Mouse (Mus musculus) neural tube, embryonic 15.5 days (tissue): Measurements from ENCODE around the gene Rps18. TPM values are rescaled to one million over a fixed set of nuclear protein-coding genes. Genes with fewer than 3 reads are reported as not detected.

Experiments used
- ATAC-seq: fragments of 200-750 bp; cut with Nextera tagmentation; 2 replicates; pipeline ENCODE4 v1.8.0; 2017; ENCODE audit warnings: mild to moderate bottlenecking, moderate TSS enrichment, moderate library complexity; ENCODE audit not compliant: low FRiP score
- H3K27ac ChIP-seq: fragments of 300-500 bp; sonication (generic); replicated peaks from 2 replicates; pipeline ENCODE4 v1.5.1; 2015; ENCODE audit warnings: mild to moderate bottlenecking, inconsistent platforms
- H3K27me3 ChIP-seq: fragments of 300-500 bp; sonication (generic); replicated peaks from 2 replicates; pipeline ENCODE4 v1.6.1; 2015; ENCODE audit warnings: inconsistent platforms
- H3K36me3 ChIP-seq: fragments of 300-500 bp; sonication (generic); 2 replicates; pipeline ENCODE4 v1.6.1; 2015; ENCODE audit warnings: inconsistent platforms
- H3K4me1 ChIP-seq: fragments of 300-500 bp; sonication (generic); 2 replicates; pipeline ENCODE4 v1.6.1; 2015; ENCODE audit warnings: inconsistent platforms
- H3K4me2 ChIP-seq: fragments of 300-500 bp; sonication (generic); 2 replicates; pipeline ENCODE4 v1.6.1; 2015; ENCODE audit warnings: inconsistent platforms, mild to moderate bottlenecking, moderate library complexity
- H3K4me3 ChIP-seq: fragments of 300-500 bp; sonication (generic); replicated peaks from 2 replicates; pipeline ENCODE4 v1.5.1; 2015; ENCODE audit warnings: mild to moderate bottlenecking, inconsistent platforms
- H3K9ac ChIP-seq: fragments of 300-500 bp; sonication (generic); replicated peaks from 2 replicates; pipeline ENCODE4 v1.6.1; 2015; ENCODE audit warnings: mild to moderate bottlenecking, inconsistent platforms
- H3K9me3 ChIP-seq: fragments of 300-500 bp; sonication (generic); replicated peaks from 2 replicates; pipeline ENCODE4 v1.6.1; 2016; ENCODE audit warnings: inconsistent platforms
- WGBS: fragments of 180-500 bp; shearing (Covaris S2); methylation state at CpG from one replicate; pipeline ENCODE4 v1.1.7; 2015; ENCODE audit warnings: mixed read lengths; 5-methylcytosine and 5-hydroxymethylcytosine counted together
- polyA plus RNA-seq: library from polyadenylated mRNA; unstranded; fragments of >200 nt; fragmentation: Nextera tagmentation; extraction: Ambion mirVana; gene quantifications from 2 replicates; pipeline ENCODE4 v1.2.1, GENCODE M21; 2015

The Rps18 gene
- polyA plus RNA-seq, 1 experiment from 2014 or later = 778 TPM

GRCm38 (mm10) chr17:33916847-33917655 lies 38.8 kb downstream of the Rps18 start:
- peak overlapping the region; percentile 49; the same call in 1 of the 2 replicates for H3K9ac ChIP-seq
- WGBS = 75% methylated on average over 31 of the region's 31 CpGs
- peak overlapping the region; percentile 79 for H3K4me2 ChIP-seq
- ATAC-seq = no peak
- peaks cover 72% of the 10 kb centered on the region for H3K4me1 ChIP-seq
- no peak overlapping the region for H3K27ac ChIP-seq
- peak overlapping the region; percentile 54 for H3K4me3 ChIP-seq
- H3K9me3 ChIP-seq = no peaks in the 10 kb centered on the region
- peaks cover 33% of the 10 kb centered on the region for H3K36me3 ChIP-seq
- H3K27me3 ChIP-seq = no peaks in the 10 kb centered on the region

- Histone ChIP-seq H3K4me1 (peaks cover 78% of the 10 kb centered on the region), H3K27me3 (no peaks in the 10 kb centered on the region), H3K4me3 (peak overlapping the region; percentile 54), H3K27ac (peak overlapping the region; percentile 88), H3K36me3 (peaks cover 41% of the 10 kb centered on the region), H3K4me2 (peak overlapping the region; percentile 79), H3K9me3 (no peaks in the 10 kb centered on the region), H3K9ac (peak overlapping the region; percentile 49)
- peak; percentile 42 for ATAC-seq
- under 1% methylated on average over 16 of the region's 20 CpGs for WGBS
Observed at GRCm38 (mm10) chr17:33916294-33916693, 39.5 kb downstream of the Rps18 start.

GRCm38 (mm10) chr17:33915671-33916250 lies 40.0 kb downstream of the Rps18 start, which contains the start of the genes Tapbp and Zbtb22:
Gene Tapbp (plus strand): TSS chr17:33915899.
Gene Zbtb22 (plus strand): TSS chr17:33915904.
- Histone ChIP-seq H3K9me3 (no peaks in the 10 kb centered on the region), H3K36me3 (peaks cover 43% of the 10 kb centered on the region), H3K27ac (peak within 1 kb of the TSS; percentile 88), H3K4me1 (peaks cover 79% of the 10 kb centered on the region), H3K9ac (peak within 1 kb of the TSS; percentile 49), H3K4me3 (peak within 1 kb of the TSS; percentile 54), H3K27me3 (no peaks in the 10 kb centered on the region), H3K4me2 (peak within 1 kb of the TSS; percentile 79)
- ATAC-seq = peak; percentile 89
- under 1% methylated on average over 34 of the region's 34 CpGs for WGBS

DNA sequence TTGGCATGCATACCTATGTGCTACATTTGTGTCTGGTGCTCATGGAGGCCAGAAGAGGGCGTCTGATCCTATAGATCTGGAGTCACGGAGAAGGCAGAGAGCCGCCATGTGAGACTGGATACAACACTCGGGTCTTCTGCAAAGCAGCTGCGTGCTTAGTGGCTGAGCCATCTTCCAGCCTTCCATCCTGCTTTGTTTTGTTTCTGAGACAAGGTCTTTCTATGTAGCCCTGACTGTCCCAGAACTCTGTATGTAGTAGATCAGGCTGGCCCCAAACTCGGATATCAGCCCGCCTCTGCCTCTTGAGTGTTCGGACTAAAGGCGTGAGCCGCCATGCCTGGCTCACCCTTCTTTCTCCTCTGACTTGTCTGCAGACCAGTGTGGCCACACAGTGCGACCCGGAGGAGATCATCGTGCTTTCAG lies 40.8 kb downstream of the Rps18 start:
- Histone ChIP-seq H3K27me3 (no peaks in the 10 kb centered on the region), H3K27ac (no peak overlapping the region; the same call in 1 of the 2 replicates), H3K4me2 (peak overlapping the region; percentile 79), H3K4me3 (0 out of 2 replicates have a peak overlapping the region, but pooled peaks have one; percentile 54), H3K4me1 (peaks cover 79% of the 10 kb centered on the region), H3K9me3 (no peaks in the 10 kb centered on the region), H3K9ac (no peak overlapping the region), H3K36me3 (peaks cover 43% of the 10 kb centered on the region)
- 68% methylated on average over 13 of the region's 13 CpGs for WGBS
- no peak for ATAC-seq

GRCm38 (mm10) chr17:33913905-33914304 lies 41.9 kb downstream of the Rps18 start:
- Histone ChIP-seq H3K4me3 (no peak overlapping the region), H3K9ac (no peak overlapping the region), H3K27ac (no peak overlapping the region), H3K27me3 (no peaks in the 10 kb centered on the region), H3K36me3 (peaks cover 43% of the 10 kb centered on the region), H3K4me2 (no peak overlapping the region), H3K4me1 (peaks cover 72% of the 10 kb centered on the region), H3K9me3 (no peaks in the 10 kb centered on the region)
- 97% methylated on average over 8 of the region's 8 CpGs for WGBS
- no peak for ATAC-seq

- no peak for ATAC-seq
- Histone ChIP-seq H3K9ac (no peak overlapping the region), H3K9me3 (no peaks in the 10 kb centered on the region), H3K36me3 (peaks cover 41% of the 10 kb centered on the region), H3K27ac (no peak overlapping the region), H3K4me2 (no peak overlapping the region), H3K4me3 (no peak overlapping the region), H3K27me3 (no peaks in the 10 kb centered on the region), H3K4me1 (peaks cover 67% of the 10 kb centered on the region)
- WGBS = 93% methylated on average over 10 of the region's 10 CpGs
Observed at GRCm38 (mm10) chr17:33913264-33913663, 42.5 kb downstream of the Rps18 start.

DNA sequence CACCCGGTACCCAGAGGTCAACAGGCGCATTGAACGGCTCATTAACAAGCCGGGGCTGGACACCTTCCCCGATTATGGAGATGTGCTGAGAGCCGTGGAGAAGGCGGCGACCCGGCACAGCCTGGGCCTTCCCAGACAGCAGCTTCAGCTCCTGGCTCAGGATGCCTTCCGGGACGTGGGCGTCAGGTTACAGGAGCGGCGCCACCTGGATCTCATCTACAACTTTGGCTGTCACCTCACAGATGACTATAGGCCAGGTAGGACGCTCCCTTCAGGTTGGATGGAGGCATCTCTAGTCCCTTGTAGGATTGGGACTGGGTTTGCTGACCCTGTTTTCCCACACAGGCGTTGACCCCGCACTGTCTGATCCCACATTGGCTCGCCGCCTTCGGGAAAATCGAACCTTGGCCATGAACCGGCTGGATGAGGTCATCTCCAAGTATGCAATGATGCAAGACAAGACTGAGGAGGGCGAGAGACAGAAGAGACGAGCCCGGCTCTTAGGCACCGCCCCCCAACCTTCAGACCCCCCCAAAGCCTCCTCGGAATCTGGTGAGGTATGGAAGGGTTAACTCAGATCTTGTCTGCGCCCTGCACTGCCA lies 43.9 kb downstream of the Rps18 start:
- Histone ChIP-seq H3K9me3 (no peaks in the 10 kb centered on the region), H3K4me2 (no peak overlapping the region), H3K27me3 (no peaks in the 10 kb centered on the region), H3K9ac (0 out of 2 replicates have a peak overlapping the region, but pooled peaks have one; percentile 10), H3K4me3 (no peak overlapping the region), H3K27ac (no peak overlapping the region), H3K4me1 (peaks cover 66% of the 10 kb centered on the region), H3K36me3 (peaks cover 38% of the 10 kb centered on the region)
- WGBS = 93% methylated on average over 28 of the region's 28 CpGs
- no peak for ATAC-seq

- 94% methylated on average over 31 of the region's 31 CpGs for WGBS
- Histone ChIP-seq H3K4me2 (no peak overlapping the region), H3K27me3 (no peaks in the 10 kb centered on the region), H3K27ac (no peak overlapping the region), H3K9ac (no peak overlapping the region), H3K36me3 (peaks cover 38% of the 10 kb centered on the region), H3K4me1 (peaks cover 60% of the 10 kb centered on the region), H3K4me3 (no peak overlapping the region), H3K9me3 (no peaks in the 10 kb centered on the region)
- ATAC-seq = no peak
Observed at GRCm38 (mm10) chr17:33911052-33911812, 44.6 kb downstream of the Rps18 start.

DNA sequence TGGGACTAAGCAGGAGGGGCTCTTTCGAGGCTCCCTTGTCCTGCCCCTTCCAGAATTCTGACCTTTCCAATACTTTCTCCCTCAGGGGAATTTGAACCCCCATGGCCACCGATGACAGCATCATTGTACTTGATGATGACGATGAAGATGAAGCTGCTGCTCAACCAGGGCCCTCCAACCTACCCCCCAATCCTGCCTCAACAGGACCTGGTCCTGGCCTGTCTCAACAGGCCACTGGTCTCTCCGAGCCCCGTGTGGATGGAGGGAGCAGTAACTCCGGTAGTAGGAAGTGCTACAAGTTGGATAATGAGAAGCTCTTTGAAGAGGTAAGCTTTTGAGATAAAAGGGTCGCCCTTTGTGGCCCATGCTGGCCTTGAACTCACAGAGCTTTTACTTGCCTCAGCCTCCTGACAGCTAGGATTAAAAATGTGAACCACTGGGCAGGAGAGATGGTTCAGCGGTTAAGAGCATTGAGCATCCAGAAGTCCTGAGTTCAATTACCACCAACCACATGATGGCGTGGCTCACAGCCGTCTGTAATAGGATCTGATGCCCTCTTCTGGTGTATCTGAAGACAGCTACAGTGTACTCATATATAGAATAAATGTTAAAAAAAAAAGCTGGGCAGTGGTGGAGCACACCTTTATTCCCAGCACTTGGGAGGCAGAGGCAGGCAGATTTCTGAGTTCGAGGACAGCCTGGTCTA lies 45.3 kb downstream of the Rps18 start:
- Histone ChIP-seq H3K27me3 (no peaks in the 10 kb centered on the region), H3K36me3 (peaks cover 38% of the 10 kb centered on the region), H3K27ac (peak overlapping the region; percentile 89; the same call in 1 of the 2 replicates), H3K9ac (peak overlapping the region; percentile 91), H3K9me3 (no peaks in the 10 kb centered on the region), H3K4me1 (peaks cover 59% of the 10 kb centered on the region), H3K4me3 (peak overlapping the region; percentile 87), H3K4me2 (peak overlapping the region; percentile 95)
- ATAC-seq = no peak
- 66% methylated on average over 11 of the region's 11 CpGs for WGBS

GRCm38 (mm10) chr17:33909869-33910250 lies 45.9 kb downstream of the Rps18 start:
- Histone ChIP-seq H3K27ac (peak overlapping the region; percentile 89), H3K9ac (peak overlapping the region; percentile 91), H3K36me3 (peaks cover 34% of the 10 kb centered on the region), H3K4me3 (peak overlapping the region; percentile 87), H3K27me3 (no peaks in the 10 kb centered on the region), H3K4me1 (peaks cover 53% of the 10 kb centered on the region), H3K9me3 (no peaks in the 10 kb centered on the region), H3K4me2 (peak overlapping the region; percentile 95)
- WGBS = under 1% methylated on average over 14 of the region's 14 CpGs
- ATAC-seq = peak; percentile 5; the same call in 1 of the 2 replicates
